Mouse (Mus musculus): ENCODE data around the gene Olfr352. TPM values are rescaled to one million over a fixed set of nuclear protein-coding genes. Genes with fewer than 3 reads are reported as not detected.

Gene Olfr352
- not detected in 2 replicates for polyA plus RNA-seq (2016; fragmentation: Nextera tagmentation; extraction: Ambion mirVana)

DNA sequence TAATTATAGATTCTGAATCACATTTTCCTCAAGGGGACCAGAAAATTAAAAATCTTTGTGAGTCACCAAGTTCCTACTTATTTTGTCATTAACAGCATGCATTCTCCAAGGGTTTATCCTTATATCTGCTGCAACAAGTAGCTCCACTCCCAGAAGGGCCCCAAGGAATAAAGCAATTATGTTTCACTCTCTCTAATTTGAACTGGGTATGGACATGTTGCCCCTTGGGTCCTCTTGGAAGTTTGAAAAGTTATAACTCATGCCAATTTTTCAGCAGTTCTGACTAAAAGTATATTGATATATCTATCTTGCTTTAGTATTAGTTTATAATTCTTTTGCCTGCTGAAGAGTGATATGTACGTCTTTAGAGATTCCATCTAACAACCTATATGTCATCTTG, at the start of gene Olfr352:
TSS of gene Olfr352 (plus strand) at position 301 of the 400 bp plus-strand sequence.
- no peak for DNase-seq (ENCODE audit: low spot score)
- Histone ChIP-seq H3K4me3 (no peak within 1 kb of the TSS), H3K36me3 (no peaks in the 10 kb centered on the region), H3K27me3 (ENCODE audit: low read depth, poor library complexity, severe bottlenecking) (no peaks in the 10 kb centered on the region), H3K4me1 (no peaks in the 10 kb centered on the region), H3K9me3 (replicated peaks) (peaks cover 57% of the 10 kb centered on the region), H3K27ac (replicated peaks) (no peak within 1 kb of the TSS)
- WGBS: 92% methylated on average over 1 of the region's 1 CpGs

GRCm38 (mm10) chr2:36846010-36846409, 22.2 kb upstream of the Olfr352 start, which contains the start of gene Olfr350:
TSS of gene Olfr350 (plus strand) at chr2:36846310.
- H3K27me3 ChIP-seq (ENCODE audit: low read depth, poor library complexity, severe bottlenecking): no peaks in the 10 kb centered on the region
- H3K4me1 ChIP-seq: no peaks in the 10 kb centered on the region
- no peaks in the 10 kb centered on the region for H3K36me3 ChIP-seq
- 82% methylated on average over 1 of the region's 1 CpGs for WGBS
- no peak within 1 kb of the TSS for H3K27ac ChIP-seq (replicated peaks)
- no peak within 1 kb of the TSS for H3K4me3 ChIP-seq
- H3K9me3 ChIP-seq (replicated peaks): peaks cover 56% of the 10 kb centered on the region
- no peak for DNase-seq (ENCODE audit: low spot score)

- Histone ChIP-seq H3K9me3 (replicated peaks) (peaks cover 47% of the 10 kb centered on the region), H3K27ac (replicated peaks) (no peak within 1 kb of the TSS), H3K4me3 (no peak within 1 kb of the TSS), H3K36me3 (no peaks in the 10 kb centered on the region), H3K27me3 (ENCODE audit: low read depth, poor library complexity, severe bottlenecking) (no peaks in the 10 kb centered on the region), H3K4me1 (no peaks in the 10 kb centered on the region)
- DNase-seq (ENCODE audit: low spot score): no peak
- 82% methylated on average over 1 of the region's 1 CpGs for WGBS
Observed at GRCm38 (mm10) chr2:36862560-36862959, 5.7 kb upstream of the Olfr352 start, which contains the start of gene Olfr351. TSS of gene Olfr351 (minus strand) at chr2:36862660.

DNA sequence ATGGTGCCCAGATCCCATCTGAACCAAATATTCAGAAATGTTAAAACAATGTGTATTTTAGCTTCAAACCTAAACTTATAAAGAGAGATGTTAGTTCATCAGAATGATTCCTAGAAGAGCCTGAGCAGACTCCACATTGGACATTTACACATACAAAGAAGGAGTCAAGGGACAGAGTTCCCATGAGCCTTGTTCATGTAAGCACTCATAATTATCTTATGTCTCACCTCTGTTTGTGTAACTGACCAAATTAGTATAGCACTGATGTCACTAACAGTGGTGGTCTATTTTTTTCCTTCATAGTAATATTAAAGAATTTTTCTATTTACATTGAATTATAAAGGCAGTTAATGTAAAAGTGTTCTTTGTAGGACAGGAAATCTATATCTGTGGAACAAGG, 24.6 kb downstream of the Olfr352 start, which contains the start of gene Olfr353:
TSS of gene Olfr353 (minus strand) at position 101 of the 400 bp plus-strand sequence.
- H3K4me1 ChIP-seq: no peaks in the 10 kb centered on the region
- H3K9me3 ChIP-seq (replicated peaks): peaks cover 36% of the 10 kb centered on the region
- no peak within 1 kb of the TSS for H3K27ac ChIP-seq (replicated peaks)
- H3K27me3 ChIP-seq (ENCODE audit: low read depth, poor library complexity, severe bottlenecking): no peaks in the 10 kb centered on the region
- no peak for DNase-seq (ENCODE audit: low spot score)
- H3K36me3 ChIP-seq: no peaks in the 10 kb centered on the region
- no peak within 1 kb of the TSS for H3K4me3 ChIP-seq

GRCm38 (mm10) chr2:36897114-36897513, 28.9 kb downstream of the Olfr352 start:
- H3K9me3 ChIP-seq (replicated peaks): peaks cover 46% of the 10 kb centered on the region
- H3K4me1 ChIP-seq: no peaks in the 10 kb centered on the region
- no peak overlapping the region for H3K27ac ChIP-seq (replicated peaks)
- H3K4me3 ChIP-seq: no peak overlapping the region
- H3K36me3 ChIP-seq: no peaks in the 10 kb centered on the region
- DNase-seq (ENCODE audit: low spot score): no peak
- no peaks in the 10 kb centered on the region for H3K27me3 ChIP-seq (ENCODE audit: low read depth, poor library complexity, severe bottlenecking)

DNA sequence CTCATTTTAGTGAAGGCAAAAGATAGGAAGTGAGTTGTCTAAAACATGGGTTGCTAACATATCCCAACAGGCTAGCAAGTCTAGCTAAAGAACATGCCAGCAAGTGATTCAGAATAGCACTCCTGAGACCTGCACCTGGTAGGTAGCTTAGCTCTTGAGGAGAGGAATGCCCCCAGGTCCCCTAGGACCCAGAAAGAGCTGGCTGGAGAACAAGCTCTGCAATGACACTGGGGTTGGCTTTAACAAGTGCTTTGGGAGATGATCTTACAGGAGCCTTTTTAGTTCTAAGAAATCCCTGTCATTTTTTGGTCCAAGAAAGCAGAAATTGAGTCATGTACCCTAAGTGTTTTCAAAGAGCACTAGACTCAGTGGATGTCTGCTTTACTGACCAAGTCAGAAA, 37.1 kb downstream of the Olfr352 start, which contains the start of gene Olfr354:
TSS of gene Olfr354 (plus strand) at position 301 of the 400 bp plus-strand sequence.
- Histone ChIP-seq H3K4me3 (no peak within 1 kb of the TSS), H3K4me1 (no peaks in the 10 kb centered on the region), H3K27ac (replicated peaks) (no peak within 1 kb of the TSS), H3K36me3 (no peaks in the 10 kb centered on the region), H3K9me3 (replicated peaks) (peaks cover 41% of the 10 kb centered on the region), H3K27me3 (ENCODE audit: low read depth, poor library complexity, severe bottlenecking) (no peaks in the 10 kb centered on the region)
- no peak for DNase-seq (ENCODE audit: low spot score)

Other genes with a start within 250 kb of the Olfr352 start
- gene Olfr345, start 228.4 kb upstream of the Olfr352 start, polyA plus RNA-seq (2016; fragmentation: Nextera tagmentation; extraction: Ambion mirVana): not detected in 2 replicates
- gene Olfr346, start 182.7 kb upstream of the Olfr352 start, polyA plus RNA-seq (2016; fragmentation: Nextera tagmentation; extraction: Ambion mirVana): not detected in 2 replicates
- not detected in 2 replicates for gene Olfr347, start 136.6 kb upstream of the Olfr352 start, polyA plus RNA-seq (2016; fragmentation: Nextera tagmentation; extraction: Ambion mirVana)
- gene Olfr348, start 84.2 kb upstream of the Olfr352 start, polyA plus RNA-seq (2016; fragmentation: Nextera tagmentation; extraction: Ambion mirVana): not detected in 2 replicates
- gene Olfr50, start 77.9 kb upstream of the Olfr352 start, polyA plus RNA-seq (2016; fragmentation: Nextera tagmentation; extraction: Ambion mirVana): not detected in 2 replicates
- gene Olfr3, start 51.4 kb upstream of the Olfr352 start, polyA plus RNA-seq (2016; fragmentation: Nextera tagmentation; extraction: Ambion mirVana): not detected in 2 replicates
- not detected in 2 replicates for gene Olfr350, start 22.1 kb upstream of the Olfr352 start, polyA plus RNA-seq (2016; fragmentation: Nextera tagmentation; extraction: Ambion mirVana)
- gene Olfr351, start 5.8 kb upstream of the Olfr352 start, polyA plus RNA-seq (2016; fragmentation: Nextera tagmentation; extraction: Ambion mirVana): not detected in 2 replicates
- gene Olfr353, start 24.5 kb downstream of the Olfr352 start, polyA plus RNA-seq (2016; fragmentation: Nextera tagmentation; extraction: Ambion mirVana): not detected in 2 replicates
- not detected in 2 replicates for gene Olfr354, start 37.2 kb downstream of the Olfr352 start, polyA plus RNA-seq (2016; fragmentation: Nextera tagmentation; extraction: Ambion mirVana)
- gene Olfr355, start 60.4 kb downstream of the Olfr352 start, polyA plus RNA-seq (2016; fragmentation: Nextera tagmentation; extraction: Ambion mirVana): not detected in 2 replicates
- not detected in 2 replicates for gene Olfr356, start 68.7 kb downstream of the Olfr352 start, polyA plus RNA-seq (2016; fragmentation: Nextera tagmentation; extraction: Ambion mirVana)
- not detected in 2 replicates for gene Olfr357, start 125.4 kb downstream of the Olfr352 start, polyA plus RNA-seq (2016; fragmentation: Nextera tagmentation; extraction: Ambion mirVana)
- gene Olfr358, start 140.9 kb downstream of the Olfr352 start, polyA plus RNA-seq (2016; fragmentation: Nextera tagmentation; extraction: Ambion mirVana): not detected in 2 replicates
- not detected in 2 replicates for gene Olfr360, start 197.3 kb downstream of the Olfr352 start, polyA plus RNA-seq (2016; fragmentation: Nextera tagmentation; extraction: Ambion mirVana)
- gene Olfr361, start 220.8 kb downstream of the Olfr352 start, polyA plus RNA-seq (2016; fragmentation: Nextera tagmentation; extraction: Ambion mirVana): not detected in 2 replicates
- not detected in 2 replicates for gene Olfr362, start 249.4 kb downstream of the Olfr352 start, polyA plus RNA-seq (2016; fragmentation: Nextera tagmentation; extraction: Ambion mirVana)